ENCODE assay signal across 9 mouse cellular contexts in genomic region chr4:134273417-134274345, GRCm38 (mm10). TPM values are rescaled to one million over a fixed set of nuclear protein-coding genes. Genes with fewer than 3 reads are reported as not detected.
DNase-seq lines count a peak whose midpoint lies in the region; ATAC-seq and TF ChIP-seq lines count a peak whose summit lies in the region.
"Had no signal": no experiment of that assay in that cellular context is flagged by ENCODE, and none has a peak within 500 bp of the region (broad histone marks: within the 10 kb centered on the region; RNA-seq: fewer than 3 reads in every experiment).

No protein-coding gene starts in this region.

- no peak overlapping the region for H3K9ac ChIP-seq in midbrain, embryonic 16.5 days (ENCODE audit: low read depth, low read length)
- no peak overlapping the region for H3K9ac ChIP-seq in midbrain, postnatal 0 days (replicated peaks; ENCODE audit: low read length, poor library complexity, severe bottlenecking)
- no peak overlapping the region for H3K9ac ChIP-seq in hindbrain, embryonic 16.5 days (ENCODE audit: low read depth, low read length)

- peaks cover 18% of the 10 kb centered on the region for H3K36me3 ChIP-seq in midbrain, embryonic 16.5 days (ENCODE audit: control insufficient read depth, insufficient read depth, low read length)
- peaks cover 20% of the 10 kb centered on the region for H3K36me3 ChIP-seq in midbrain, postnatal 0 days (ENCODE audit: insufficient read depth, low read length)
- peaks cover 11% of the 10 kb centered on the region for H3K36me3 ChIP-seq in hindbrain, embryonic 16.5 days (ENCODE audit: control insufficient read depth, insufficient read depth, low read length)

- TF ChIP-seq CTCF in midbrain, postnatal 0 days (IDR thresholded peaks at IDR 0.05), result no peak

- ATAC-seq in midbrain, embryonic 16.5 days, result no peak
- ATAC-seq in midbrain, postnatal 0 days (ENCODE audit: low FRiP score), result no peak
- peak; percentile 87 for ATAC-seq in common myeloid progenitor, adult 5-6 weeks (replicated peaks; ENCODE audit: low read depth, poor library complexity, severe bottlenecking)
- no peak for ATAC-seq in hindbrain, embryonic 16.5 days
- peak; percentile 93 for ATAC-seq in megakaryocyte progenitor cell, adult 5-6 weeks (replicated peaks; ENCODE audit: poor library complexity)

- no peak overlapping the region for H3K4me3 ChIP-seq in midbrain, embryonic 16.5 days (ENCODE audit: low read depth, low read length)
- H3K4me3 ChIP-seq in midbrain, postnatal 0 days (ENCODE audit: low read depth, low read length), result no peak overlapping the region
- H3K4me3 ChIP-seq in hindbrain, embryonic 16.5 days (ENCODE audit: low read length), result no peak overlapping the region

- H3K4me1 ChIP-seq in midbrain, embryonic 16.5 days (ENCODE audit: control insufficient read depth, insufficient read depth, low read length), result no peaks in the 10 kb centered on the region
- no peaks in the 10 kb centered on the region for H3K4me1 ChIP-seq in midbrain, postnatal 0 days (ENCODE audit: insufficient read depth, low read length)
- H3K4me1 ChIP-seq in hindbrain, embryonic 16.5 days (ENCODE audit: control insufficient read depth, insufficient read depth, low read depth, low read length), result no peaks in the 10 kb centered on the region

- 6% methylated on average over 14 of the region's 14 CpGs for WGBS in midbrain, embryonic 16.5 days
- WGBS in midbrain, postnatal 0 days, result 4% methylated on average over 14 of the region's 14 CpGs
- 10% methylated on average over 14 of the region's 14 CpGs for WGBS in hindbrain, embryonic 16.5 days

- no peak for DNase-seq in midbrain, postnatal 0 days (ENCODE audit: low spot score)
- DNase-seq in cerebellum, postnatal 25 days, result no peak
- no peak for DNase-seq in right cerebral cortex, postnatal 10 days (ENCODE audit: low spot score in 2 of 2)
- DNase-seq in cerebellum, postnatal 10 days, result no peak

- no peaks in the 10 kb centered on the region for H3K9me3 ChIP-seq in midbrain, embryonic 16.5 days (replicated peaks; ENCODE audit: control insufficient read depth, low read length, poor library complexity, severe bottlenecking)
- H3K9me3 ChIP-seq in midbrain, postnatal 0 days (ENCODE audit: low read length), result no peaks in the 10 kb centered on the region
- no peaks in the 10 kb centered on the region for H3K9me3 ChIP-seq in hindbrain, embryonic 16.5 days (ENCODE audit: control insufficient read depth, low read length)

- H3K4me2 ChIP-seq in midbrain, embryonic 16.5 days (ENCODE audit: low read length), result peak overlapping the region; percentile 1; the same call in 1 of the 2 replicates
- H3K4me2 ChIP-seq in midbrain, postnatal 0 days (ENCODE audit: low read depth, low read length, poor library complexity, severe bottlenecking), result no peak overlapping the region
- peak overlapping the region; percentile 25 for H3K4me2 ChIP-seq in hindbrain, embryonic 16.5 days (ENCODE audit: low read length)

- H3K27ac ChIP-seq in midbrain, embryonic 16.5 days (ENCODE audit: low read length), result no peak overlapping the region
- H3K27ac ChIP-seq in midbrain, postnatal 0 days (ENCODE audit: low read depth, low read length), result no peak overlapping the region
- H3K27ac ChIP-seq in hindbrain, embryonic 16.5 days (ENCODE audit: low read depth, low read length), result no peak overlapping the region

- no peaks in the 10 kb centered on the region for H3K27me3 ChIP-seq in midbrain, embryonic 16.5 days (ENCODE audit: control insufficient read depth, insufficient read depth, low read depth, low read length)
- no peaks in the 10 kb centered on the region for H3K27me3 ChIP-seq in midbrain, postnatal 0 days (ENCODE audit: insufficient read depth, low read length)
- no peaks in the 10 kb centered on the region for H3K27me3 ChIP-seq in hindbrain, embryonic 16.5 days (replicated peaks; ENCODE audit: control insufficient read depth, insufficient read depth, low read length)

RNA-seq across cellular contexts. Expression of gene Pdik1l, which starts 14.0 kb away (rescaled TPM):
- 44.9 and 46.5 TPM in 2 replicates for polyA plus RNA-seq in midbrain, embryonic 16.5 days (2015; fragmentation: Nextera tagmentation; extraction: Ambion mirVana)
- 44.8 and 49.7 TPM in 2 replicates for total RNA-seq in midbrain, postnatal 0 days (2014; rRNA removed)
- polyA plus RNA-seq in midbrain, postnatal 0 days (2015; fragmentation: Nextera tagmentation; extraction: Ambion mirVana), result 27.6 and 30.8 TPM in 2 replicates
- 27.9 and 36.1 TPM in 2 replicates for total RNA-seq in common myeloid progenitor, adult 5-6 weeks (2017)
- polyA plus RNA-seq in hindbrain, embryonic 16.5 days (2015; fragmentation: Nextera tagmentation; extraction: Ambion mirVana), result 32.5 and 36.1 TPM in 2 replicates
- 23.4 and 25.9 TPM in 2 replicates for total RNA-seq in megakaryocyte progenitor cell, adult 5-6 weeks (2015)
- 32.7 and 34.0 TPM in 2 replicates for total RNA-seq in megakaryocyte progenitor cell, adult 5-6 weeks (2017)

RNA-seq across cellular contexts. Expression of gene Grrp1, which starts 19.8 kb away (rescaled TPM):
- 12.9 and 16.2 TPM in 2 replicates for polyA plus RNA-seq in midbrain, embryonic 16.5 days (2015; fragmentation: Nextera tagmentation; extraction: Ambion mirVana)
- 18.0 and 27.1 TPM in 2 replicates for total RNA-seq in midbrain, postnatal 0 days (2014; rRNA removed)
- 15.7 and 17.8 TPM in 2 replicates for polyA plus RNA-seq in midbrain, postnatal 0 days (2015; fragmentation: Nextera tagmentation; extraction: Ambion mirVana)
- not detected in 2 replicates for total RNA-seq in common myeloid progenitor, adult 5-6 weeks (2017)
- polyA plus RNA-seq in hindbrain, embryonic 16.5 days (2015; fragmentation: Nextera tagmentation; extraction: Ambion mirVana), result 15.7 and 16.9 TPM in 2 replicates
- not detected in 2 replicates for total RNA-seq in megakaryocyte progenitor cell, adult 5-6 weeks (2015)
- not detected in 2 replicates for total RNA-seq in megakaryocyte progenitor cell, adult 5-6 weeks (2017)

RNA-seq across cellular contexts. Expression of gene Gm30191, which starts 26.9 kb away (rescaled TPM):
- polyA plus RNA-seq in midbrain, embryonic 16.5 days (2015; fragmentation: Nextera tagmentation; extraction: Ambion mirVana), result not detected in 2 replicates
- not detected in 2 replicates for total RNA-seq in midbrain, postnatal 0 days (2014; rRNA removed)
- polyA plus RNA-seq in midbrain, postnatal 0 days (2015; fragmentation: Nextera tagmentation; extraction: Ambion mirVana), result 0.37 and 0.42 TPM in 2 replicates
- not detected in 2 replicates for total RNA-seq in common myeloid progenitor, adult 5-6 weeks (2017)
- 0.94 and 1.1 TPM in 2 replicates for polyA plus RNA-seq in hindbrain, embryonic 16.5 days (2015; fragmentation: Nextera tagmentation; extraction: Ambion mirVana)
- total RNA-seq in megakaryocyte progenitor cell, adult 5-6 weeks (2015), result not detected in 2 replicates
- total RNA-seq in megakaryocyte progenitor cell, adult 5-6 weeks (2017), result not detected in 2 replicates
- polyA plus RNA-seq: large intestine, adult 2 months had no signal

RNA-seq across cellular contexts. Expression of gene Zfp593, which starts 28.3 kb away (rescaled TPM):
- polyA plus RNA-seq in midbrain, embryonic 16.5 days (2015; fragmentation: Nextera tagmentation; extraction: Ambion mirVana), result 12.4 and 13.4 TPM in 2 replicates
- 10.6 and 15.4 TPM in 2 replicates for total RNA-seq in midbrain, postnatal 0 days (2014; rRNA removed)
- 9.2 and 11.1 TPM in 2 replicates for polyA plus RNA-seq in midbrain, postnatal 0 days (2015; fragmentation: Nextera tagmentation; extraction: Ambion mirVana)
- total RNA-seq in common myeloid progenitor, adult 5-6 weeks (2017), result 8.6 and 13.1 TPM in 2 replicates
- 13.3 and 14.7 TPM in 2 replicates for polyA plus RNA-seq in hindbrain, embryonic 16.5 days (2015; fragmentation: Nextera tagmentation; extraction: Ambion mirVana)
- 11.7 and 11.8 TPM in 2 replicates for total RNA-seq in megakaryocyte progenitor cell, adult 5-6 weeks (2015)
- 12.5 and 12.7 TPM in 2 replicates for total RNA-seq in megakaryocyte progenitor cell, adult 5-6 weeks (2017)

RNA-seq across cellular contexts. Expression of gene E130218I03Rik, which starts 30.2 kb away (rescaled TPM):
- polyA plus RNA-seq in midbrain, embryonic 16.5 days (2015; fragmentation: Nextera tagmentation; extraction: Ambion mirVana), result 0.24 and 0.51 TPM in 2 replicates
- total RNA-seq in midbrain, postnatal 0 days (2014; rRNA removed), result not detected in 2 replicates
- 0.31 and 0.49 TPM in 2 replicates for polyA plus RNA-seq in midbrain, postnatal 0 days (2015; fragmentation: Nextera tagmentation; extraction: Ambion mirVana)
- 1.8 TPM in 1 of 2 replicates, not detected in the other for total RNA-seq in common myeloid progenitor, adult 5-6 weeks (2017)
- polyA plus RNA-seq in hindbrain, embryonic 16.5 days (2015; fragmentation: Nextera tagmentation; extraction: Ambion mirVana), result 0.50 and 0.60 TPM in 2 replicates
- not detected in 2 replicates for total RNA-seq in megakaryocyte progenitor cell, adult 5-6 weeks (2015)
- total RNA-seq in megakaryocyte progenitor cell, adult 5-6 weeks (2017), result 0.14 TPM in 1 of 2 replicates, not detected in the other
- polyA plus RNA-seq: large intestine, adult 2 months had no signal

Comparison
In these comparisons a context has a peak if more than half of its experiments do, and no peak if none do; other contexts are left out.
1. ATAC-seq: peak in common myeloid progenitor, adult 5-6 weeks (single experiment) and megakaryocyte progenitor cell, adult 5-6 weeks (single experiment); none in midbrain, embryonic 16.5 days (single experiment), midbrain, postnatal 0 days (single experiment) and hindbrain, embryonic 16.5 days (single experiment).
2. RNA of gene Grrp1, which starts 19.8 kb away (total RNA-seq): 18.0 to 27.1 TPM in midbrain, postnatal 0 days; not detected in common myeloid progenitor, adult 5-6 weeks and not detected in megakaryocyte progenitor cell, adult 5-6 weeks; every median in the first group is over 10 times any median in the second.